Mouse (Mus musculus) thymus, adult 2 months (tissue): Measurements from ENCODE around the gene Sdhaf3. TPM values are rescaled to one million over a fixed set of nuclear protein-coding genes. Genes with fewer than 3 reads are reported as not detected.

Experiments used
- DNase-seq: peaks from one replicate; pipeline ENCODE4 v3.0.0; 2021
- H3K27ac ChIP-seq: fragments of 200-500 bp; 2 replicates; pipeline ENCODE4 v1.5.1; 2012; ENCODE audit warnings: low read length, control low read depth; ENCODE audit not compliant: control insufficient read depth, insufficient read depth
- H3K27me3 ChIP-seq: fragments of 200-500 bp; 2 replicates; pipeline ENCODE4 v1.6.1; 2012; ENCODE audit warnings: mild to moderate bottlenecking, low read length, moderate library complexity, mixed read lengths; ENCODE audit not compliant: control insufficient read depth, insufficient read depth
- H3K36me3 ChIP-seq: fragments of 200-500 bp; 2 replicates; pipeline ENCODE4 v1.6.1; 2012; ENCODE audit warnings: mild to moderate bottlenecking, low read length, moderate library complexity; ENCODE audit not compliant: control insufficient read depth, insufficient read depth
- H3K4me1 ChIP-seq: fragments of 200-500 bp; replicated peaks from 2 replicates; pipeline ENCODE4 v1.6.1; 2012; ENCODE audit warnings: low read length; ENCODE audit not compliant: control insufficient read depth, insufficient read depth
- H3K4me3 ChIP-seq: fragments of 200-500 bp; 2 replicates; pipeline ENCODE4 v1.5.1; 2012; ENCODE audit warnings: mild to moderate bottlenecking, low read length, control low read depth, moderate library complexity; ENCODE audit not compliant: control insufficient read depth, insufficient read depth
- CTCF ChIP-seq: fragments of 200-500 bp; IDR thresholded peaks from 2 replicates; pipeline ENCODE4 v1.5.1; 2012; ENCODE audit warnings: mild to moderate bottlenecking, control low read depth, low read length, moderate library complexity, borderline replicate concordance; ENCODE audit not compliant: control insufficient read depth, poor library complexity, insufficient read depth; ENCODE audit errors: extremely low read depth
- POLR2A ChIP-seq: fragments of 200-500 bp; IDR thresholded peaks from 2 replicates; pipeline ENCODE4 v1.6.1; 2012; ENCODE audit warnings: mild to moderate bottlenecking, low read length, control low read depth, moderate library complexity; ENCODE audit not compliant: control insufficient read depth, poor library complexity, insufficient read depth; ENCODE audit errors: extremely low read depth
- WGBS: fragments of 180-500 bp; shearing (Covaris S2); methylation state at CpG from one replicate; pipeline ENCODE4 v1.1.7; 2018; 5-methylcytosine and 5-hydroxymethylcytosine counted together
- polyA plus RNA-seq: library from polyadenylated mRNA; depleted of rRNA; stranded (reverse); fragments of >200 nt; gene quantifications from 2 replicates; pipeline ENCODE4 v1.2.3, GENCODE M21; 2012; rRNA removed

Sdhaf3 gene
- polyA plus RNA-seq, 1 experiment = 0.31 TPM

- Histone ChIP-seq H3K27me3 (no peaks in the 10 kb centered on the region), H3K4me1 (no peaks in the 10 kb centered on the region), H3K36me3 (no peaks in the 10 kb centered on the region), H3K27ac (no peak overlapping the region), H3K4me3 (no peak overlapping the region)
- WGBS = 97% methylated on average over 4 of the region's 4 CpGs
- no peak for DNase-seq
- TF ChIP-seq POLR2A = no peak
These were observed 127.9 kb downstream of the Sdhaf3 start for GRCm38 (mm10) chr6:7083661-7084060.

- no peaks in the 10 kb centered on the region for H3K27me3 ChIP-seq
- no peaks in the 10 kb centered on the region for H3K36me3 ChIP-seq
- H3K4me3 ChIP-seq = no peak overlapping the region
- WGBS = 92% methylated on average over 2 of the region's 2 CpGs
- no peaks in the 10 kb centered on the region for H3K4me1 ChIP-seq
- TF ChIP-seq CTCF (no peak), POLR2A (no peak)
- H3K27ac ChIP-seq = no peak overlapping the region
- DNase-seq = no peak
These were observed 128.6 kb downstream of the Sdhaf3 start for GRCm38 (mm10) chr6:7084370-7084769.

GRCm38 (mm10) chr6:7085506-7085905, 129.7 kb downstream of the Sdhaf3 start:
- Histone ChIP-seq H3K4me3 (no peak overlapping the region), H3K27ac (no peak overlapping the region), H3K4me1 (no peaks in the 10 kb centered on the region), H3K36me3 (no peaks in the 10 kb centered on the region), H3K27me3 (no peaks in the 10 kb centered on the region)
- WGBS = 84% methylated on average over 2 of the region's 2 CpGs
- no peak for DNase-seq
- TF ChIP-seq CTCF (no peak), POLR2A (no peak)

DNA sequence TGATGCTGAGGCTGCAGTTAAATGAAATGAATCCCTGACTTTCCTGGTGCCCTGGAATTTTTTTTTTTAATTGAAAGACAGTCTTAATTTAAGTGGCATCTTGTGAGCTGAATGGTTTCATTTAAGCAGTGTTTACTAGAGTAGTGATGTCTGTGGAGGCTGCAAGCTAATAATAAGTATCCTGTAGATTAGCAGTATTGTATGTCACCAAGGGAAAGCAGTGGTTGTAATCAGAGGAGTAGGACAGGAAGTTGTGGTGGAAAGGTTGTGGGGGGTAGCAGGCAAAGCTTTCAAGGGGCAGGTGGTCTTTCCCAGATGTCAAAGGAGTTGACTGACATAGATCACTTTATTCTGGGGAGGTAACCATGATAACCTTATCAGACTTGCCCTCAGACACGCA, 136.3 kb downstream of the Sdhaf3 start:
- WGBS = 74% methylated on average over 1 of the region's 1 CpGs
- Histone ChIP-seq H3K4me3 (no peak overlapping the region), H3K36me3 (no peaks in the 10 kb centered on the region), H3K4me1 (no peaks in the 10 kb centered on the region), H3K27me3 (no peaks in the 10 kb centered on the region), H3K27ac (no peak overlapping the region)
- DNase-seq = no peak
- no peak for TF ChIP-seq CTCF
- TF ChIP-seq POLR2A = no peak

Other genes with a start within 250 kb of the Sdhaf3 start
- not detected in 2 replicates for gene Dlx6, start 92.7 kb upstream of the Sdhaf3 start, polyA plus RNA-seq
- gene Dlx5, start 73.9 kb upstream of the Sdhaf3 start, polyA plus RNA-seq = 0.41 and 0.71 TPM in 2 replicates